ENCODE assay signal across 8 mouse cellular contexts in the genomic region with DNA sequence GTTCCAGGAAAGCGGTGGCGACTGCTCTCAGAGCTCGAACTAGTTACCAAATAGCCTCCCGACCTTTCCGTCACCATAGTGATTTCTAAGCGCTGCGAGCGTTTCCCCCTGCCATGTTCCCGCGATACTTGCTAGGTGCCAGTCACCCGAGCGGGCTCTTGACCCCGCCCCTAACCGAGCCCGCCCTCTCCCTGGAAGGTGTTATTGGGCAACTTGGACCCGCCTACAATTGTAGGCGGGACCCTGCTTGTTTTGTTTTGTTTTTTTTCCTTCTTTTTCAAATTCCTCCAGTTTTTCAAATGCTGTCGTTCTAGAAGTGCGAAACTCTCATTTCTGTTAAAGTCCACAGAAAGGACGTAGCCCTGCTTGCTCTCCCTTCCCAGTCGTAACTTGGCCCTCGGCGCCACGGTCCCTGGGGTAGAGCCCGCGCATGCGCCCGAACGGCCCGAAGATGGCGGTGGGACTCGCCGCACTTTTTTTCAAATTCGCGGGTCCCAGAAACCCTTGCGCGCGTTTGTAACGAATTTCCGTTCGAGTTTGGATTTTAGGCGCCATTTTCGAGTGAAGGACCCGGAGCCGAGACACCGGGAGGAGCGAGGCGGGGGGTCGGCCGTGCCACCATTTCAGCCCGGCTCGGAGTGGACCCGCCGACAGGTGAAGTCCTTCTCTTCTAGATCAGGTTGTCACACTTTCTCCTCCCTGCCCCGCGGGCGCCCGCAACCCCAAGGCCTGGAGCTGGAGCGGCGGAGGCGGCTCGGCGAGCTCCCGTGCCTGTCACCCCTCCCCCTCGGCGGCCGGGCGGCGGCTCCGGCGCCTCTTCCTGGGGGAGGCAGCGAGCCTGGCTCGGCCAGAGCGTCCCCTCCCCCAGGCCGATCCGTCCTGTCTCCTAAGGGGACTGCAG. TPM values are rescaled to one million over a fixed set of nuclear protein-coding genes. Genes with fewer than 3 reads are reported as not detected.
DNase-seq lines count a peak whose midpoint lies in the region; ATAC-seq lines count a peak whose summit lies in the region.

A gene (minus strand): TSS at position 134 of the 901 bp plus-strand sequence.
A gene (plus strand): TSS at position 302 of the 901 bp plus-strand sequence.

- peak; percentile 96 to 99 for DNase-seq in adrenal gland, adult (ENCODE audit: inconsistent age in 2 of 2, low spot score in 1 of 2)
- DNase-seq in embryo, embryonic 10.5 days (ENCODE audit: low spot score), result peak; percentile 99
- DNase-seq in gastrocnemius, postnatal 14 days, result peak; percentile 95
- peak; percentile 95 to 97 for DNase-seq in left cerebral cortex, postnatal 10 days (ENCODE audit: extremely low spot score in 1 of 2, low spot score in 2 of 2)
- DNase-seq in right cerebral cortex, postnatal 25 days, result peak; percentile 94
- DNase-seq in urinary bladder, postnatal 4 days (ENCODE audit: low spot score in 2 of 2), result peak; percentile 91 to 95

- intact Hi-C loops in gastrocnemius, postnatal 14 days (cut with DNase I; ENCODE audit: low total_unique reads), result no loop called here
- intact Hi-C loops in left cerebral cortex, postnatal 10 days (cut with DNase I), result loop anchor here (5.0 kb wide), 1 partner anchor 38 kb away; a partner anchor contains a TSS

- ATAC-seq in inflammation-experienced regulatory T-cells, adult 6 months, result peak; percentile 83
- peak; percentile 91 for ATAC-seq in megakaryocyte-erythroid progenitor cell, adult 5-6 weeks (replicated peaks; ENCODE audit: low FRiP score, low TSS enrichment, poor library complexity, severe bottlenecking)

RNA-seq across cellular contexts. Expression of the first gene that starts in this region (rescaled TPM):
- total RNA-seq in gastrocnemius, postnatal 14 days (2021), result 1 to 10 TPM; 3.4 to 4.8 TPM
- polyA plus RNA-seq in inflammation-experienced regulatory T-cells, adult 6 months (2017; shearing (Covaris generic)), result 100 to 1,000 TPM in 1 of 3 experiments, 10 to 100 TPM in 2; 24.6 to 128 (median 99.2) TPM
- total RNA-seq in left cerebral cortex, postnatal 10 days (2021), result 10 to 100 TPM; 11.8 to 12.4 TPM
- total RNA-seq in megakaryocyte-erythroid progenitor cell, adult 5-6 weeks (2014; fragmentation: Nextera tagmentation), result 20.1 and 22.3 TPM in 2 replicates
- total RNA-seq in megakaryocyte-erythroid progenitor cell, adult 5-6 weeks (2017), result 20.3 and 26.8 TPM in 2 replicates

RNA-seq across cellular contexts. Expression of the second gene that starts in this region (rescaled TPM):
- total RNA-seq in gastrocnemius, postnatal 14 days (2021), result 10 to 100 TPM; 15.2 to 17.1 TPM
- polyA plus RNA-seq in inflammation-experienced regulatory T-cells, adult 6 months (2017; shearing (Covaris generic)), result 100 to 1,000 TPM; 271 to 449 (median 425) TPM
- total RNA-seq in left cerebral cortex, postnatal 10 days (2021), result 10 to 100 TPM in 1 of 2 experiments, 1 to 10 TPM in 1; 9.2 to 11.9 TPM
- total RNA-seq in megakaryocyte-erythroid progenitor cell, adult 5-6 weeks (2014; fragmentation: Nextera tagmentation), result 208 and 219 TPM in 2 replicates
- total RNA-seq in megakaryocyte-erythroid progenitor cell, adult 5-6 weeks (2017), result 621 and 796 TPM in 2 replicates

Comparison
In these comparisons a context has a peak if more than half of its experiments do, and no peak if none do; other contexts are left out.
1. Peak in every context shown above with its lines: DNase-seq and ATAC-seq.
2. RNA of the second gene that starts in this region (total RNA-seq): 208 to 796 TPM in megakaryocyte-erythroid progenitor cell, adult 5-6 weeks; 15.2 to 17.1 TPM in gastrocnemius, postnatal 14 days and 9.2 to 11.9 TPM in left cerebral cortex, postnatal 10 days; every median in the first group is over 10 times any median in the second.